Mouse (Mus musculus) spleen, adult 2 months (tissue): Measurements from ENCODE around the gene Mreg.

Experiments used
- CTCF ChIP-seq: fragments of 200-500 bp; IDR thresholded peaks from 2 replicates; pipeline ENCODE4 v1.5.1; 2011; ENCODE audit warnings: mild to moderate bottlenecking, inconsistent platforms; ENCODE audit not compliant: insufficient read depth, insufficient read length, insufficient replicate concordance; ENCODE audit errors: extremely low read depth
- POLR2A ChIP-seq: fragments of 200-500 bp; IDR thresholded peaks from 2 replicates; pipeline ENCODE4 v1.6.1; 2011; ENCODE audit warnings: low read depth, low read length, inconsistent platforms

GRCm38 (mm10) chr1:72226887-72227481, 14.9 kb upstream of the Mreg start:
- no peak for TF ChIP-seq CTCF
- no peak for TF ChIP-seq POLR2A
